Mouse (Mus musculus): ENCODE results near the gene Iqcc. TPM values are rescaled to one million over a fixed set of nuclear protein-coding genes. Genes with fewer than 3 reads are reported as not detected.

The Iqcc gene
- polyA plus RNA-seq, 1 experiment from 2014 or later: 27.4 TPM

GRCm38 (mm10) chr4:129600233-129601158, 18.4 kb downstream of the Iqcc start, which contains the start of the genes Eif3i and Tmem234:
Gene Eif3i, minus strand, starts transcription at chr4:129600648.
Gene Tmem234, plus strand, starts transcription at chr4:129600668.
- no peaks in the 10 kb centered on the region for H3K27me3 ChIP-seq (ENCODE audit: control insufficient read depth, insufficient read depth, low read length)
- H3K27ac ChIP-seq (ENCODE audit: low read length): peak within 1 kb of the TSS; percentile 67; the same call in 1 of the 2 replicates
- peaks cover 13% of the 10 kb centered on the region; the same call in 1 of the 2 replicates for H3K36me3 ChIP-seq (ENCODE audit: control insufficient read depth, insufficient read depth, low read length)
- H3K4me1 ChIP-seq (ENCODE audit: control insufficient read depth, insufficient read depth, low read length): peaks cover 17% of the 10 kb centered on the region
- H3K9ac ChIP-seq (ENCODE audit: low read length): peak within 1 kb of the TSS; percentile 98
- peak within 1 kb of the TSS; percentile 98 for H3K4me3 ChIP-seq (replicated peaks; ENCODE audit: low read length)
- no peaks in the 10 kb centered on the region for H3K9me3 ChIP-seq (replicated peaks; ENCODE audit: control insufficient read depth, low read length)
- under 1% methylated on average over 74 of the region's 74 CpGs for WGBS
- H3K4me2 ChIP-seq (ENCODE audit: low read depth, low read length): peak within 1 kb of the TSS; percentile 89
- peak; percentile 89 for ATAC-seq (ENCODE audit: insufficient read depth, low FRiP score)

GRCm38 (mm10) chr4:129588865-129589264, 30.0 kb downstream of the Iqcc start:
- no peaks in the 10 kb centered on the region for H3K27me3 ChIP-seq (ENCODE audit: control insufficient read depth, insufficient read depth, low read length)
- no peak overlapping the region for H3K27ac ChIP-seq (ENCODE audit: low read length)
- WGBS: 73% methylated on average over 4 of the region's 4 CpGs
- H3K36me3 ChIP-seq (ENCODE audit: control insufficient read depth, insufficient read depth, low read length): peaks cover 20% of the 10 kb centered on the region
- H3K4me1 ChIP-seq (ENCODE audit: control insufficient read depth, insufficient read depth, low read length): no peaks in the 10 kb centered on the region
- H3K9ac ChIP-seq (ENCODE audit: low read length): no peak overlapping the region
- no peak overlapping the region for H3K4me3 ChIP-seq (replicated peaks; ENCODE audit: low read length)
- ATAC-seq (ENCODE audit: insufficient read depth, low FRiP score): no peak
- no peak overlapping the region for H3K4me2 ChIP-seq (ENCODE audit: low read depth, low read length)
- H3K9me3 ChIP-seq (replicated peaks; ENCODE audit: control insufficient read depth, low read length): no peaks in the 10 kb centered on the region

GRCm38 (mm10) chr4:129586943-129587342, 32.0 kb downstream of the Iqcc start:
- no peaks in the 10 kb centered on the region for H3K9me3 ChIP-seq (replicated peaks; ENCODE audit: control insufficient read depth, low read length)
- no peaks in the 10 kb centered on the region for H3K27me3 ChIP-seq (ENCODE audit: control insufficient read depth, insufficient read depth, low read length)
- H3K4me3 ChIP-seq (replicated peaks; ENCODE audit: low read length): no peak overlapping the region
- WGBS: 43% methylated on average over 1 of the region's 1 CpGs
- H3K36me3 ChIP-seq (ENCODE audit: control insufficient read depth, insufficient read depth, low read length): peaks cover 17% of the 10 kb centered on the region
- no peak for ATAC-seq (ENCODE audit: insufficient read depth, low FRiP score)
- H3K4me2 ChIP-seq (ENCODE audit: low read depth, low read length): no peak overlapping the region
- H3K4me1 ChIP-seq (ENCODE audit: control insufficient read depth, insufficient read depth, low read length): no peaks in the 10 kb centered on the region
- no peak overlapping the region for H3K9ac ChIP-seq (ENCODE audit: low read length)
- H3K27ac ChIP-seq (ENCODE audit: low read length): no peak overlapping the region

- H3K9ac ChIP-seq (ENCODE audit: low read length): 0 out of 2 replicates have a peak overlapping the region, but pooled peaks have one; percentile 76
- ATAC-seq (ENCODE audit: insufficient read depth, low FRiP score): no peak
- no peak overlapping the region for H3K27ac ChIP-seq (ENCODE audit: low read length)
- no peaks in the 10 kb centered on the region for H3K4me1 ChIP-seq (ENCODE audit: control insufficient read depth, insufficient read depth, low read length)
- H3K36me3 ChIP-seq (ENCODE audit: control insufficient read depth, insufficient read depth, low read length): peaks cover 8% of the 10 kb centered on the region; the same call in 1 of the 2 replicates
- H3K4me3 ChIP-seq (replicated peaks; ENCODE audit: low read length): no peak overlapping the region
- WGBS: 80% methylated on average over 9 of the region's 9 CpGs
- H3K9me3 ChIP-seq (replicated peaks; ENCODE audit: control insufficient read depth, low read length): no peaks in the 10 kb centered on the region
- peak overlapping the region; percentile 84 for H3K4me2 ChIP-seq (ENCODE audit: low read depth, low read length)
- no peaks in the 10 kb centered on the region for H3K27me3 ChIP-seq (ENCODE audit: control insufficient read depth, insufficient read depth, low read length)
Measured at GRCm38 (mm10) chr4:129585773-129586172, 33.1 kb downstream of the Iqcc start.

GRCm38 (mm10) chr4:129584884-129585608, 33.9 kb downstream of the Iqcc start:
- Histone ChIP-seq H3K4me2 (ENCODE audit: low read depth, low read length) (peak overlapping the region; percentile 84), H3K9me3 (replicated peaks; ENCODE audit: control insufficient read depth, low read length) (no peaks in the 10 kb centered on the region), H3K27me3 (ENCODE audit: control insufficient read depth, insufficient read depth, low read length) (no peaks in the 10 kb centered on the region), H3K27ac (ENCODE audit: low read length) (peak overlapping the region; percentile 53), H3K4me3 (replicated peaks; ENCODE audit: low read length) (peak overlapping the region; percentile 58), H3K36me3 (ENCODE audit: control insufficient read depth, insufficient read depth, low read length) (0 out of 2 replicates have a peak, but pooled peaks cover under 1% of the 10 kb centered on the region), H3K4me1 (ENCODE audit: control insufficient read depth, insufficient read depth, low read length) (no peaks in the 10 kb centered on the region), H3K9ac (ENCODE audit: low read length) (peak overlapping the region; percentile 76)
- ATAC-seq (ENCODE audit: insufficient read depth, low FRiP score): peak; percentile 82
- under 1% methylated on average over 36 of the region's 36 CpGs for WGBS

- Histone ChIP-seq H3K4me3 (replicated peaks; ENCODE audit: low read length) (peak overlapping the region; percentile 58), H3K9ac (ENCODE audit: low read length) (peak overlapping the region; percentile 76), H3K9me3 (replicated peaks; ENCODE audit: control insufficient read depth, low read length) (no peaks in the 10 kb centered on the region), H3K27me3 (ENCODE audit: control insufficient read depth, insufficient read depth, low read length) (no peaks in the 10 kb centered on the region), H3K36me3 (ENCODE audit: control insufficient read depth, insufficient read depth, low read length) (no peaks in the 10 kb centered on the region), H3K27ac (ENCODE audit: low read length) (peak overlapping the region; percentile 53), H3K4me1 (ENCODE audit: control insufficient read depth, insufficient read depth, low read length) (no peaks in the 10 kb centered on the region), H3K4me2 (ENCODE audit: low read depth, low read length) (peak overlapping the region; percentile 84)
- 82% methylated on average over 1 of the region's 1 CpGs for WGBS
- ATAC-seq (ENCODE audit: insufficient read depth, low FRiP score): no peak
Measured at GRCm38 (mm10) chr4:129584370-129584769, 34.5 kb downstream of the Iqcc start.

- no peak overlapping the region for H3K4me3 ChIP-seq (replicated peaks; ENCODE audit: low read length)
- H3K4me1 ChIP-seq (ENCODE audit: control insufficient read depth, insufficient read depth, low read length): no peaks in the 10 kb centered on the region
- WGBS: 83% methylated on average over 1 of the region's 1 CpGs
- H3K36me3 ChIP-seq (ENCODE audit: control insufficient read depth, insufficient read depth, low read length): no peaks in the 10 kb centered on the region
- no peaks in the 10 kb centered on the region for H3K9me3 ChIP-seq (replicated peaks; ENCODE audit: control insufficient read depth, low read length)
- ATAC-seq (ENCODE audit: insufficient read depth, low FRiP score): no peak
- no peak overlapping the region for H3K4me2 ChIP-seq (ENCODE audit: low read depth, low read length)
- no peaks in the 10 kb centered on the region for H3K27me3 ChIP-seq (ENCODE audit: control insufficient read depth, insufficient read depth, low read length)
- no peak overlapping the region for H3K27ac ChIP-seq (ENCODE audit: low read length)
- H3K9ac ChIP-seq (ENCODE audit: low read length): no peak overlapping the region
Measured at GRCm38 (mm10) chr4:129582251-129582650, 36.6 kb downstream of the Iqcc start.

- Histone ChIP-seq H3K4me1 (ENCODE audit: control insufficient read depth, insufficient read depth, low read length) (no peaks in the 10 kb centered on the region), H3K36me3 (ENCODE audit: control insufficient read depth, insufficient read depth, low read length) (no peaks in the 10 kb centered on the region), H3K9ac (ENCODE audit: low read length) (peak overlapping the region; percentile 43; the same call in 1 of the 2 replicates), H3K27ac (ENCODE audit: low read length) (no peak overlapping the region), H3K27me3 (ENCODE audit: control insufficient read depth, insufficient read depth, low read length) (no peaks in the 10 kb centered on the region), H3K4me2 (ENCODE audit: low read depth, low read length) (no peak overlapping the region), H3K9me3 (replicated peaks; ENCODE audit: control insufficient read depth, low read length) (no peaks in the 10 kb centered on the region), H3K4me3 (replicated peaks; ENCODE audit: low read length) (no peak overlapping the region)
- ATAC-seq (ENCODE audit: insufficient read depth, low FRiP score): no peak
- 50% methylated on average over 7 of the region's 7 CpGs for WGBS
Measured at GRCm38 (mm10) chr4:129580347-129580746, 38.6 kb downstream of the Iqcc start.

Data from stomach, embryonic 16.5 days (tissue).